Mouse (Mus musculus): ENCODE results near the gene Ube2k. TPM values are rescaled to one million over a fixed set of nuclear protein-coding genes. Genes with fewer than 3 reads are reported as not detected.

Ube2k gene
- polyA plus RNA-seq, 1 experiment from 2014 or later: 158 TPM

GRCm38 (mm10) chr5:65610541-65610940 lies 73.5 kb downstream of the Ube2k start:
- Histone ChIP-seq H3K9me3 (ENCODE audit: low read length) (no peaks in the 10 kb centered on the region), H3K4me3 (ENCODE audit: low read length) (no peak overlapping the region), H3K4me2 (replicated peaks; ENCODE audit: low read depth, low read length) (no peak overlapping the region), H3K9ac (replicated peaks; ENCODE audit: low read length) (no peak overlapping the region), H3K36me3 (ENCODE audit: insufficient read depth, low read length) (peaks cover 18% of the 10 kb centered on the region), H3K4me1 (ENCODE audit: insufficient read depth, low read length) (no peaks in the 10 kb centered on the region), H3K27me3 (ENCODE audit: insufficient read depth, low read length) (no peaks in the 10 kb centered on the region), H3K27ac (ENCODE audit: low read length) (no peak overlapping the region)
- ATAC-seq (ENCODE audit: low FRiP score, low TSS enrichment): no peak
- WGBS: 89% methylated on average over 4 of the region's 4 CpGs

GRCm38 (mm10) chr5:65613152-65613924 lies 76.3 kb downstream of the Ube2k start:
- Histone ChIP-seq H3K4me3 (ENCODE audit: low read length) (no peak overlapping the region), H3K27me3 (ENCODE audit: insufficient read depth, low read length) (no peaks in the 10 kb centered on the region), H3K9ac (replicated peaks; ENCODE audit: low read length) (no peak overlapping the region), H3K4me1 (ENCODE audit: insufficient read depth, low read length) (no peaks in the 10 kb centered on the region), H3K27ac (ENCODE audit: low read length) (no peak overlapping the region), H3K4me2 (replicated peaks; ENCODE audit: low read depth, low read length) (no peak overlapping the region), H3K9me3 (ENCODE audit: low read length) (no peaks in the 10 kb centered on the region), H3K36me3 (ENCODE audit: insufficient read depth, low read length) (peaks cover 40% of the 10 kb centered on the region)
- ATAC-seq (ENCODE audit: low FRiP score, low TSS enrichment): no peak
- 81% methylated on average over 9 of the region's 9 CpGs for WGBS

GRCm38 (mm10) chr5:65624340-65624739 lies 87.3 kb downstream of the Ube2k start:
- H3K27me3 ChIP-seq (ENCODE audit: insufficient read depth, low read length): no peaks in the 10 kb centered on the region
- H3K36me3 ChIP-seq (ENCODE audit: insufficient read depth, low read length): peaks cover 35% of the 10 kb centered on the region
- H3K4me1 ChIP-seq (ENCODE audit: insufficient read depth, low read length): no peaks in the 10 kb centered on the region

GRCm38 (mm10) chr5:65638896-65639295 lies 101.9 kb downstream of the Ube2k start:
- no peak overlapping the region for H3K4me3 ChIP-seq (ENCODE audit: low read length)
- no peak overlapping the region for H3K27ac ChIP-seq (ENCODE audit: low read length)
- no peaks in the 10 kb centered on the region for H3K27me3 ChIP-seq (ENCODE audit: insufficient read depth, low read length)
- ATAC-seq (ENCODE audit: low FRiP score, low TSS enrichment): no peak
- H3K4me2 ChIP-seq (replicated peaks; ENCODE audit: low read depth, low read length): no peak overlapping the region
- no peaks in the 10 kb centered on the region for H3K9me3 ChIP-seq (ENCODE audit: low read length)
- H3K4me1 ChIP-seq (ENCODE audit: insufficient read depth, low read length): no peaks in the 10 kb centered on the region
- H3K36me3 ChIP-seq (ENCODE audit: insufficient read depth, low read length): peaks cover 53% of the 10 kb centered on the region
- WGBS: 89% methylated on average over 1 of the region's 1 CpGs
- no peak overlapping the region for H3K9ac ChIP-seq (replicated peaks; ENCODE audit: low read length)

More at GRCm38 (mm10) chr5:65624340-65624739, 87.3 kb downstream of the Ube2k start:
- no peak overlapping the region for H3K4me2 ChIP-seq (replicated peaks; ENCODE audit: low read depth, low read length)
- no peak overlapping the region for H3K4me3 ChIP-seq (ENCODE audit: low read length)
- ATAC-seq (ENCODE audit: low FRiP score, low TSS enrichment): no peak
- H3K9ac ChIP-seq (replicated peaks; ENCODE audit: low read length): no peak overlapping the region
- H3K27ac ChIP-seq (ENCODE audit: low read length): no peak overlapping the region
- H3K9me3 ChIP-seq (ENCODE audit: low read length): no peaks in the 10 kb centered on the region

Other genes with a start within 250 kb of the Ube2k start
- 70.8 and 87.8 TPM in 2 replicates for gene Rfc1, start 201.6 kb upstream of the Ube2k start, polyA plus RNA-seq (2015; fragmentation: Nextera tagmentation; extraction: Ambion mirVana)
- gene Klb, start 188.9 kb upstream of the Ube2k start, polyA plus RNA-seq (2015; fragmentation: Nextera tagmentation; extraction: Ambion mirVana): 0.09 and 0.20 TPM in 2 replicates
- gene Rpl9, start 145.8 kb upstream of the Ube2k start, polyA plus RNA-seq (2015; fragmentation: Nextera tagmentation; extraction: Ambion mirVana): 901 and 990 TPM in 2 replicates
- 67.2 and 71.4 TPM in 2 replicates for gene Lias, start 145.7 kb upstream of the Ube2k start, polyA plus RNA-seq (2015; fragmentation: Nextera tagmentation; extraction: Ambion mirVana)
- 103 and 109 TPM in 2 replicates for gene Ugdh, start 101.3 kb upstream of the Ube2k start, polyA plus RNA-seq (2015; fragmentation: Nextera tagmentation; extraction: Ambion mirVana)
- gene Gm43552, start 44.4 kb upstream of the Ube2k start, polyA plus RNA-seq (2015; fragmentation: Nextera tagmentation; extraction: Ambion mirVana): not detected in 2 replicates
- gene Smim14, start within 50 bp of the Ube2k start, polyA plus RNA-seq (2015; fragmentation: Nextera tagmentation; extraction: Ambion mirVana): 101 and 106 TPM in 2 replicates
- 56.2 and 60.6 TPM in 2 replicates for gene Pds5a, start 161.0 kb downstream of the Ube2k start, polyA plus RNA-seq (2015; fragmentation: Nextera tagmentation; extraction: Ambion mirVana)
- gene N4bp2, start 226.3 kb downstream of the Ube2k start, polyA plus RNA-seq (2015; fragmentation: Nextera tagmentation; extraction: Ambion mirVana): 18.8 and 24.3 TPM in 2 replicates

Measured in kidney, embryonic 16.5 days (tissue).